Mouse (Mus musculus) bone marrow macrophage, adult 2 months (primary cell): ENCODE measurements around the gene Zfp654. TPM values are rescaled to one million over a fixed set of nuclear protein-coding genes. Genes with fewer than 3 reads are reported as not detected.

Experiments
- H3K27ac ChIP-seq: 2 replicates; pipeline ENCODE4 v1.5.1; 2012; ENCODE audit warnings: low read depth, low read length; ENCODE audit not compliant: insufficient read depth
- H3K4me1 ChIP-seq: 2 replicates; pipeline ENCODE4 v1.6.1; 2012; ENCODE audit warnings: low read length; ENCODE audit not compliant: control insufficient read depth, insufficient read depth
- H3K4me3 ChIP-seq: 2 replicates; pipeline ENCODE4 v1.5.1; 2012; ENCODE audit warnings: mild to moderate bottlenecking, low read length, moderate library complexity; ENCODE audit not compliant: insufficient read depth
- CTCF ChIP-seq: IDR thresholded peaks from 2 replicates; pipeline ENCODE4 v1.5.1; 2012; ENCODE audit warnings: low read depth, mild to moderate bottlenecking, low read length, moderate library complexity
- POLR2A ChIP-seq: IDR thresholded peaks from 2 replicates; pipeline ENCODE4 v1.6.1; 2012; ENCODE audit warnings: mild to moderate bottlenecking, low read depth, low read length, borderline replicate concordance
- polyA plus RNA-seq: library from polyadenylated mRNA; stranded (reverse); fragments of >200 nt; gene quantifications from 2 replicates; pipeline ENCODE4 v1.2.4, GENCODE M21; 2012; ENCODE audit not compliant: missing spikeins, insufficient read depth, insufficient read length

Gene Zfp654
- polyA plus RNA-seq, 1 experiment, result 7.9 TPM

DNA sequence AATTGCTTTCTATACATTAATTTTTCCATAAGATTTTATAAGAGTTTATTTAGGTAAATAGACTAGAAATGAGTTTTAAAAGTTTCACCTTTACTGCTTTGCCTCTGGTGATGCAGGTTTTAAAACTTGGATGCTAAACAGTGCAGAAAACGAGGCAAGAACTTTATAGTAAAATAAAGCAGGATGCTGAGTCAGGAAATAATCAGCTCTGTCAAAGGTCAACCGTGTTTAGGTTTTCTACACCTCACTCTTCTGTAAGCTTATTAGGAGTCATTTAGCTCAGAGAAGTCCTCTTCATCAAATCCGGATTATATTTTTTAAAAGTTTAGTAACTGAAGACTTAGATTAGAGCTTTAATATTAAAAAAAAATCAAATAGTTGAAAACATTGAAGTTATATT lies 5.5 kb upstream of the Zfp654 start:
- H3K4me3 ChIP-seq, result no peak overlapping the region
- TF ChIP-seq CTCF (no peak), POLR2A (no peak)
- H3K4me1 ChIP-seq, result peaks cover 11% of the 10 kb centered on the region
- H3K27ac ChIP-seq, result no peak overlapping the region

DNA sequence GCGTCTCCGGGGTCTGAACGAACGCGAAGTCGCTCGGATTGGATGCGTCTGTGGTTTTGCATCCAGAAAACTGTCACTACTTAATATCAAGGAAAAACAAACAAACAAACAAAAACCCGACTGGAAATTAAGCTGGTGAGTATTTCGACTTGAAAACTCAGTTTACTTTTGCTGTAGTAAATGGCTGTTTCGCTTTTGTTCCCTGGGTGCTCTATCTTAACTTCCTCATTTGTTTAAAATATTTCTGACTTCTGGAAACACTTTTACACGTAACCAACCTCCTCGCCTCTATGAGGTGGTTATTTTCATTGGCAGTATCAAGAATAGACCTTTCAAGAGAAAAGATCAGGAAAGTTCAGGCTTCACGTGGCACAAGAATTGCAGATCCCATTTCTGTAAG lies 1.4 kb upstream of the Zfp654 start:
- H3K27ac ChIP-seq, result peak overlapping the region; percentile 95
- peak overlapping the region; percentile 81 for H3K4me3 ChIP-seq
- TF ChIP-seq POLR2A (no peak), CTCF (no peak)
- H3K4me1 ChIP-seq, result peaks cover 13% of the 10 kb centered on the region

DNA sequence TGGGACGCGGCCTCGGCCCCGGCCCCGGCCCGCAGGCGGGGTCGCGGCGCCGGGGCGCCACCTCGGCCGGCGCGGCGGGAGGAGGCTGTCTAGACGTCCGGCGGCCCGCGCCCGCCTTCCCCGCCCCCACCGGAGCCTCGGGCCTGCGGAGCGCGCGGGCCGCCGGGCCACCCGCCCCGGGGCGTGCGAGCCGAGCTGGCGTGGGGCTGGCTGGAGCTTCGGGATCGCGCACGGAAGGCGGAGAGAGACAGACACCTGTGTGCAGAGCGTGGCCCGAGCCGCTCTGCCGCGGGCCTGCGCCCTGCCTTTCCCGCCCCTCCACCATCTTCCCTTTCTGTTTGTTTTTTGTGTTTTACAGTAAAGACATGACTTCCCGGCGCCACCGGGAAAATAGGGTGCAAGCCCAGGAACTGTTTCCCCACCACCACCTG lies 1.0 kb upstream of the Zfp654 start:
- Histone ChIP-seq H3K4me1 (peaks cover 13% of the 10 kb centered on the region), H3K4me3 (peak overlapping the region; percentile 81), H3K27ac (peak overlapping the region; percentile 95)
- TF ChIP-seq POLR2A (no peak), CTCF (no peak)

DNA sequence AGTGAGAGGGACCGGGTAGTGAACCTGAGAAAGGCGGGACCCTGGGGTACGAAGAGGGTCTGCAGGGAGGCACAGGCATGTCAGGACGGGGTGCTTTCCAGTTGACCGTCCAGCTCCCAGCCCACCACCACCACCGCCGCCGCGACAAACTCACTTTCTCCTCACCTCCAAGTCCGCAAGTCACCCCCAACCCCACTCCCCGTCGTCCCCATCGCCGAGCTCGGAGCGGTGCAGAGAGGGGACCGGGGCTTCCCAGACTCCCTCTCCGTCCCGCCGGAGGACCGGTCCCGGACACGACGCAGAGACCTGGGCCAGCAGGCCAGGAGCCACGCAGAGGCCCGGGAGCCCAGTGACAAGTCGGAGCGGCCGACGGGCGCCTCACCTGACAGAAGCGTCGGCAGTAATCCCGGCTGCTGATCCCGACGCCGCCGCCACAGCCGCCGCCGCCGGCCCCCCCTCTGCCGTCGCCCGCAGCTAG lies 328 bp downstream of the Zfp654 start:
- Histone ChIP-seq H3K4me3 (peak overlapping the region; percentile 96), H3K4me1 (peaks cover 12% of the 10 kb centered on the region), H3K27ac (peak overlapping the region; percentile 61)
- TF ChIP-seq CTCF (no peak), POLR2A (no peak)

DNA sequence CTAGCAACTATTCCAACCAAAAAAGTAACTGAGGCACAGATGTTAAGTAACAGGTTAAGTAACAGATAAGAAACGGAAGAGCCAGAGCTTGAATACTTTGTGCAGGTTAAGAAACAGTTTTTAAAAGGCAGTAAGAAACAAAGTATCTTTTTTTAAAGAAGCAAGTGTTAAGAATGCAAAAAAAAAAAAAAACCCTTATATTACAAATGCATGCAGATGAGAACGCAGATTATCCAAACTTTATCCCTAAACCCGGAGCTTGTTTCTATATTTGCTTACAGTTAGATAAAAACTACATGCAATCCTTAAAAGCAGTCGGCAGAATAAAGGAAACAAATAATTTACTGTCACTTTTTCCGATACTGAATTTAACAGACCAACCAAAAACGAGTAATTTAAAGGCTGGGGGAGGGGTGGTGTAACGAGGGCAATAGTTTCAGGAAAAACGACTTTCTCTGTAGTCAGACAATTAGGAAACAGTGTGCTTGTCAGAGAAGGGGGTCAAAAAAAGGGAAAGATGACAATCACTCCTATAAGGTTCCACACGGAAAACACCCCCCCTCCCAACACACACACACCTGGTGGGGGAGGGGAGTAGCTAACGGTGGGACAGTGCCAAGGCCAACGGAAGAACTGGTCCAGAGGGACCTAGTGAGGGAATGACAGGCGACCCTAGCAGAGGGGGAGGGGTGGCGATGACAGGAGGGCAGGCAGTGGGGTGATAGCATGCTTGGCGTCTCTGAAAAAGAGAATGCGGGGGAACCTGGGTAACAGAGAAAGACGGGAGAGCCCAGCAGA lies 966 bp downstream of the Zfp654 start:
- TF ChIP-seq CTCF, result no peak
- no peak for TF ChIP-seq POLR2A
- Histone ChIP-seq H3K4me3 (peak overlapping the region; percentile 96), H3K4me1 (peaks cover 8% of the 10 kb centered on the region), H3K27ac (no peak overlapping the region)

DNA sequence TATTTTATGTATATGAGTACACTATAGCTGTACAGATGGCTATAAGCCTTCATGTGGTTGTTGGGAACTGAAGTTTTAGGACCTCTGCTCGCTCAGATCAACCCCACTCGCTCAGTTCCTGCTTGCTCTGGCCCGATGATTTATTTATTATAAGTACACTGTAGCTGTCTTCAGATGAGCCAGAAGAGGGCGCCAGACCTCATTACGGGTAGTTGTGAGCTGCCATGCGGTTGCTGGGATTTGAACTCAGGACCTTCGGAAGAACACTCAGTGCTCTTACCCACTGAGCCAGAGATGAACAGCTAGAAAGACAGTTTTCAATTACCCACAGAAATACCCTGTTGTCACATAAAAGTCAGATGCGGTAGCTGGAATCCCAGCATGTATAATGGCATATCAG lies 5.5 kb downstream of the Zfp654 start:
- Histone ChIP-seq H3K4me1 (peaks cover 6% of the 10 kb centered on the region), H3K27ac (no peak overlapping the region)
- TF ChIP-seq CTCF, result peak; percentile 59
- TF ChIP-seq POLR2A, result no peak

DNA sequence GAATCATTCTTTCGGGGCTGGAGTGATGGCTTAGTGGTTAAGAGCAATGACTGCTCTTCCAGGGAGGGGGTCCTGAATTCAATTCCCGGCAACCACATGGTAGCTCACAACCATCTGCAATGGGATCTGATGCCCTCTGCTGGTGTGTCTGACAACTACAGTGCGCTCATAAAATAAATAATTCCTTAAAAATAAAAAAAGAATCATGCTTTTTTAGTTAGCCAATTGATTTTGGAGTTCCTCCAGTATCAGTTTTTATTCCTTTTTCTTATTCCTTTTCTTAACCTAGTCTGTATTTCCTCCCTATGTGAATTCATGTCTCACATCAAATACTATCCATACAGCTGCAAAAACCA lies 9.1 kb downstream of the Zfp654 start:
- Histone ChIP-seq H3K27ac (no peak overlapping the region), H3K4me1 (peaks cover 5% of the 10 kb centered on the region), H3K4me3 (no peak overlapping the region)
- TF ChIP-seq CTCF (no peak), POLR2A (no peak)

More for the DNA sequence above, 5.5 kb downstream of the Zfp654 start:
- no peak overlapping the region for H3K4me3 ChIP-seq

DNA sequence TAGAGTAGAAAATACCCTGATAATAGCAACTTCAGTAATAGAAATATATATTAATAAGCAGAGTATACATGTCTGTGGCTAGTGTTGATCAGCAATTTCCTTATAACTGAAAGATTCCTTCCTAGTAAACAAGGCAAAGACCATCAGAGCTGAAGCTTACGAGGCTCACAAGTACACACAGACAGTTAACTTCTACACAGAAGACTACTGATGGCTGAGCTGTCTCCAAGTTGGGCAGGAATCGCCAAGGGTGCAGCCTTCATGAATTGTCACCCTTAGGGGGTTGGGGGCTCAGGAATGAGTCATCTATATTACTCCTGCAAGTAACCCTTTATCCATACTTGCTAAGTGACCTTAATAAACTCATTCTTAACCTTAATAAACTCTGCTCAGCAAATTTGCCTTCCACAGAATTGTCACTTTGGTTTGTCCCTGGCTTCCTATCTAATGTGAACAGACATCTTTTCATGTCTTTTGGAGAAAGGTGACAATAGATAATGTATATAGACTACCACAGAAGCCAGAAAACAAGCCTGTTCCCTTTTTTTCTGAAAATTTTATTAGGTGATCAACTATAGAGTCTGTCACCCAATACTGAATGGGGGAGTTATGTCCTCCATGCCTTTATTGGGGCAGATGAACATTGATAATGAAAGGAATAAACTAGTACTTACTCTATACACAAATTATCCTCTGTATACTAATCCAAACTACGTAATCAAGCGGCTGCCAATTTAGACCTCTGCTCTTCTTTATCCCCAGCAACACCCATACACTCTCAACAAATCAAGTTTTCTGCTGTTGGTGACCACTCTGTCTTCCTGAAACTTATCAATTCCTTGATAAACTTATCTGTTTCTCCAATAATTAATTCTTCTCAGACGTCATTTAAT lies 9.7 kb downstream of the Zfp654 start:
- TF ChIP-seq CTCF (no peak), POLR2A (no peak)
- Histone ChIP-seq H3K4me1 (peaks cover 9% of the 10 kb centered on the region), H3K4me3 (no peak overlapping the region), H3K27ac (no peak overlapping the region)

DNA sequence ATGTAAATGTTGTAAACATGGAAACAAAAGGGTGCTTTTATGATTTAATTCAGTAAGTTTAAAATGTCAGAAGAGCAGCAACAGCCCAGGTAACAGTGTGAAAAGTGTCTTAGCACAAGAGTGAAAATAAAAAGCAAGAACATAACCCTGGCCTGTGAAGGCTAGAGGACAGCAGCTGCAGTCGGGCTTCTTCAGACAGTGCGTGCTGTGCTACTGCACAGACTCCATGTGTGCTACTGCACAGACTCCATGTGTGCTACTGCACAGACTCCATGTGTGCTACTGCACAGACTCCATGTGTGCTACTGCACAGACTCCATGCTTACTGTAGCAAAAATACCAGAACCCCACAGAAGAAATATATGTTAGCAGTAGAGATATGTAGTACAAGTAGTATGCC lies 14.7 kb downstream of the Zfp654 start:
- Histone ChIP-seq H3K4me3 (no peak overlapping the region), H3K4me1 (peaks cover 15% of the 10 kb centered on the region), H3K27ac (no peak overlapping the region)
- no peak for TF ChIP-seq CTCF
- TF ChIP-seq POLR2A, result no peak
